Mouse (Mus musculus): Measurements from ENCODE around the gene Nucb1. TPM values are rescaled to one million over a fixed set of nuclear protein-coding genes. Genes with fewer than 3 reads are reported as not detected.
"Not testable (repeated sequence)": the region's sequence is repeated elsewhere in the genome, so short reads cannot be mapped to it uniquely, and the experiment has no call there.

Gene Nucb1
- total and polyA plus RNA-seq, 3 experiments, result 127 to 409 (median 408) TPM

GRCm38 (mm10) chr7:45522194-45522752, 12.1 kb upstream of the Nucb1 start:
- no peak for DNase-seq (ENCODE audit: low spot score)
- Histone ChIP-seq H3K27me3 (ENCODE audit: insufficient read depth, low read length) (no peaks in the 10 kb centered on the region), H3K36me3 (replicated peaks) (peaks cover 34% of the 10 kb centered on the region), H3K9me3 (replicated peaks) (no peaks in the 10 kb centered on the region), H3K4me3 (ENCODE audit: low read depth, low read length) (peak overlapping the region; percentile 72; the same call in 1 of the 2 replicates), H3K4me1 (ENCODE audit: insufficient read depth, low read depth, low read length) (peaks cover 62% of the 10 kb centered on the region)
- no peak for TF ChIP-seq TAL1 (conservative IDR thresholded peaks at IDR 0.05; ENCODE audit: low read depth, low read length)
- no peak for TF ChIP-seq GATA2 (IDR thresholded peaks at IDR 0.05; ENCODE audit: borderline replicate concordance, low read depth, low read length)
- TF ChIP-seq CTCF (IDR thresholded peaks at IDR 0.05; ENCODE audit: low read depth, low read length), result no peak
- no peak for TF ChIP-seq GATA1 (IDR thresholded peaks at IDR 0.05; ENCODE audit: borderline replicate concordance, low read length)
- no peak for TF ChIP-seq POLR2AphosphoS5 (IDR thresholded peaks at IDR 0.05; ENCODE audit: insufficient replicate concordance, low read depth, low read length)
- ATAC-seq (ENCODE audit: extremely low read depth, insufficient number of reproducible peaks, low FRiP score, poor library complexity, severe bottlenecking), result no peak

- H3K4me1 ChIP-seq (ENCODE audit: insufficient read depth, low read depth, low read length), result peaks cover 59% of the 10 kb centered on the region
- no peaks in the 10 kb centered on the region for H3K9me3 ChIP-seq (replicated peaks)
- TF ChIP-seq CTCF (IDR thresholded peaks at IDR 0.05; ENCODE audit: low read depth, low read length) (no peak), TAL1 (conservative IDR thresholded peaks at IDR 0.05; ENCODE audit: low read depth, low read length) (no peak), GATA2 (IDR thresholded peaks at IDR 0.05; ENCODE audit: borderline replicate concordance, low read depth, low read length) (no peak), POLR2AphosphoS5 (IDR thresholded peaks at IDR 0.05; ENCODE audit: insufficient replicate concordance, low read depth, low read length) (no peak), GATA1 (IDR thresholded peaks at IDR 0.05; ENCODE audit: borderline replicate concordance, low read length) (no peak)
- H3K27me3 ChIP-seq (ENCODE audit: insufficient read depth, low read length), result no peaks in the 10 kb centered on the region
- ATAC-seq (ENCODE audit: extremely low read depth, insufficient number of reproducible peaks, low FRiP score, poor library complexity, severe bottlenecking), result peak; percentile 12; the same call in 1 of the 2 replicates
- peaks cover 34% of the 10 kb centered on the region for H3K36me3 ChIP-seq (replicated peaks)
- peak overlapping the region; percentile 72 for H3K4me3 ChIP-seq (ENCODE audit: low read depth, low read length)
- peak; percentile 82 for DNase-seq (ENCODE audit: low spot score)
Observed at GRCm38 (mm10) chr7:45521728-45522184, 11.6 kb upstream of the Nucb1 start.

- Histone ChIP-seq H3K4me1 (ENCODE audit: insufficient read depth, low read depth, low read length) (peaks cover 68% of the 10 kb centered on the region), H3K36me3 (replicated peaks) (peaks cover 34% of the 10 kb centered on the region), H3K4me3 (ENCODE audit: low read depth, low read length) (no peak overlapping the region), H3K9me3 (replicated peaks) (no peaks in the 10 kb centered on the region), H3K27me3 (ENCODE audit: insufficient read depth, low read length) (no peaks in the 10 kb centered on the region)
- ATAC-seq (ENCODE audit: extremely low read depth, insufficient number of reproducible peaks, low FRiP score, poor library complexity, severe bottlenecking) (no peak), DNase-seq (ENCODE audit: low spot score) (no peak)
- TF ChIP-seq GATA1 (IDR thresholded peaks at IDR 0.05; ENCODE audit: borderline replicate concordance, low read length) (no peak), TAL1 (conservative IDR thresholded peaks at IDR 0.05; ENCODE audit: low read depth, low read length) (no peak), POLR2AphosphoS5 (IDR thresholded peaks at IDR 0.05; ENCODE audit: insufficient replicate concordance, low read depth, low read length) (no peak), GATA2 (IDR thresholded peaks at IDR 0.05; ENCODE audit: borderline replicate concordance, low read depth, low read length) (no peak), CTCF (IDR thresholded peaks at IDR 0.05; ENCODE audit: low read depth, low read length) (no peak)
Observed at GRCm38 (mm10) chr7:45520605-45521004, 10.4 kb upstream of the Nucb1 start.

GRCm38 (mm10) chr7:45519345-45520120, 9.3 kb upstream of the Nucb1 start:
- Histone ChIP-seq H3K36me3 (replicated peaks) (peaks cover 31% of the 10 kb centered on the region), H3K4me1 (ENCODE audit: insufficient read depth, low read depth, low read length) (peaks cover 65% of the 10 kb centered on the region), H3K4me3 (ENCODE audit: low read depth, low read length) (no peak overlapping the region), H3K9me3 (replicated peaks) (no peaks in the 10 kb centered on the region), H3K27me3 (ENCODE audit: insufficient read depth, low read length) (no peaks in the 10 kb centered on the region)
- TF ChIP-seq TAL1 (conservative IDR thresholded peaks at IDR 0.05; ENCODE audit: low read depth, low read length) (no peak), POLR2AphosphoS5 (IDR thresholded peaks at IDR 0.05; ENCODE audit: insufficient replicate concordance, low read depth, low read length) (no peak), GATA1 (IDR thresholded peaks at IDR 0.05; ENCODE audit: borderline replicate concordance, low read length) (no peak), CTCF (IDR thresholded peaks at IDR 0.05; ENCODE audit: low read depth, low read length) (no peak), GATA2 (IDR thresholded peaks at IDR 0.05; ENCODE audit: borderline replicate concordance, low read depth, low read length) (no peak)
- DNase-seq (ENCODE audit: low spot score) (no peak), ATAC-seq (ENCODE audit: extremely low read depth, insufficient number of reproducible peaks, low FRiP score, poor library complexity, severe bottlenecking) (no peak)

GRCm38 (mm10) chr7:45518618-45519017, 8.4 kb upstream of the Nucb1 start:
- Histone ChIP-seq H3K4me3 (ENCODE audit: low read depth, low read length) (no peak overlapping the region), H3K27me3 (ENCODE audit: insufficient read depth, low read length) (no peaks in the 10 kb centered on the region), H3K4me1 (ENCODE audit: insufficient read depth, low read depth, low read length) (peaks cover 60% of the 10 kb centered on the region), H3K9me3 (replicated peaks) (no peaks in the 10 kb centered on the region), H3K36me3 (replicated peaks) (peaks cover 24% of the 10 kb centered on the region)
- DNase-seq (ENCODE audit: low spot score), result no peak
- ATAC-seq (ENCODE audit: extremely low read depth, insufficient number of reproducible peaks, low FRiP score, poor library complexity, severe bottlenecking), result no peak
- TF ChIP-seq GATA2 (IDR thresholded peaks at IDR 0.05; ENCODE audit: borderline replicate concordance, low read depth, low read length) (no peak), TAL1 (conservative IDR thresholded peaks at IDR 0.05; ENCODE audit: low read depth, low read length) (no peak)

- H3K36me3 ChIP-seq (replicated peaks); DNase-seq (ENCODE audit: low spot score); H3K4me3 ChIP-seq (ENCODE audit: low read depth, low read length); ATAC-seq (ENCODE audit: extremely low read depth, insufficient number of reproducible peaks, low FRiP score, poor library complexity, severe bottlenecking); H3K9me3 ChIP-seq (replicated peaks); H3K27me3 ChIP-seq (ENCODE audit: insufficient read depth, low read length): not testable (repeated sequence)
- H3K4me1 ChIP-seq (ENCODE audit: insufficient read depth, low read depth, low read length), result peaks cover 44% of the 10 kb centered on the region
Observed at GRCm38 (mm10) chr7:45516846-45517245, 6.6 kb upstream of the Nucb1 start.
